Mouse (Mus musculus): Measurements from ENCODE around the gene Tmem44. TPM values are rescaled to one million over a fixed set of nuclear protein-coding genes. Genes with fewer than 3 reads are reported as not detected.

Tmem44 gene
- polyA plus RNA-seq, 1 experiment, result 1.1 TPM

DNA sequence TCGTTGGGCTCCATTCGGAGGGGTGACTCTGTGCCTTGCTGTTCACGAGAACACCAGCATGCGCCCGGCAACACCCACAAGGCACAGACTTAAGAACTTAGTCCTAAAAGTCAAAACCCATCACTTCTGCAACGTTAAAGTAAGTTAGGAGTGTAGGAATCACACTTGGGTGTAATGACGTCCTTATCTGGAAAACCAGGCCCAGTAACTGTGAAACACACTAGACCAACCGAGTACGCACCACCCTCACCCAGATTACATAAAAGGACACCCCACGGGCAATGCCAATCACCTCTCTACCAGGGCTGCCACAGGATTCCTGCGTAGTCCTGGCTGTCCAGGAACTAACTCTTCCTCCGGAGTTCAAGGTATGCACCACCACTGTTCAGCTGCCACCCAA is 41.3 kb downstream of the Tmem44 start:
- Histone ChIP-seq H3K4me2 (ENCODE audit: low read depth) (no peak overlapping the region), H3K27me3 (ENCODE audit: control insufficient read depth, insufficient read depth, insufficient read length) (no peaks in the 10 kb centered on the region), H3ac (ENCODE audit: control insufficient read depth, insufficient read length) (no peak overlapping the region), H3K4me3 (no peak overlapping the region), H3K36me3 (ENCODE audit: control insufficient read depth, insufficient read depth) (no peaks in the 10 kb centered on the region), H3K79me2 (ENCODE audit: control insufficient read depth, insufficient read depth) (peaks cover 3% of the 10 kb centered on the region)
- TF ChIP-seq TCF12 (IDR thresholded peaks at IDR 0.05; ENCODE audit: insufficient read depth, poor library complexity, severe bottlenecking) (no peak), POLR2A (IDR thresholded peaks at IDR 0.05; ENCODE audit: insufficient read length, low read depth) (no peak), POLR2AphosphoS2 (IDR thresholded peaks at IDR 0.05; ENCODE audit: insufficient read length, low read depth) (no peak), MAX (IDR thresholded peaks at IDR 0.05; ENCODE audit: low read depth) (no peak), MYOD1 (IDR thresholded peaks at IDR 0.05; ENCODE audit: control insufficient read depth in 1 of 3, insufficient read length in 2 of 3, low read depth in 2 of 3) (no peak), USF1 (IDR thresholded peaks at IDR 0.05; ENCODE audit: low read depth) (no peak), REST (IDR thresholded peaks at IDR 0.05; ENCODE audit: insufficient read depth, insufficient read length) (no peak), MYOG (IDR thresholded peaks at IDR 0.05; ENCODE audit: control insufficient read depth in 1 of 3, insufficient read depth in 1 of 3, insufficient read length in 2 of 3, low read depth in 2 of 3) (no peak), E2F4 (IDR thresholded peaks at IDR 0.05; ENCODE audit: insufficient read depth) (no peak), TCF3 (IDR thresholded peaks at IDR 0.05; ENCODE audit: insufficient read length, low read depth) (no peak), SRF (IDR thresholded peaks at IDR 0.05; ENCODE audit: control insufficient read depth, insufficient read length, low read depth) (no peak), CEBPB (IDR thresholded peaks at IDR 0.05; ENCODE audit: insufficient read depth, poor library complexity, severe bottlenecking) (no peak)

DNA sequence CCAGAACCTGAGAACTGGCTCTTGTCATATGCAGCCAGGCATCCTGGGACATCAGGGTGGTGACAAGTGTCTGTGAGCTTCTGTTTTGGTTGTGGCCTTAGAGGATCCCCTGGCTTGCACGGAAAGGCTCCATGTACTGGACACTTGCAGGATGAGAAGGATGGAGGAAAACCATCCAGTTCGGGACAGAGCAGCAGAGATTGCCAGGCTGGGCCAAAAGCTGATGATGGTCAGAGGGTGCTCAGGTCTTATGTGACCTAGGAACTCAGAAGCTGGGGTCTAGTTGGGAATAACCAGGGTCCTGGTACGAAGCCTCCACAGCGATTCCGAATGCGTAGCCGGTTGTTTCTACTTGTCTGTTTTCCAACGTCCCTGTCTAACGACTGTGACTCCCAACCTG is 41.9 kb downstream of the Tmem44 start:
- Histone ChIP-seq H3K4me3 (no peak overlapping the region), H3K27me3 (ENCODE audit: control insufficient read depth, insufficient read depth, insufficient read length) (no peaks in the 10 kb centered on the region), H3K4me2 (ENCODE audit: low read depth) (no peak overlapping the region), H3K79me2 (ENCODE audit: control insufficient read depth, insufficient read depth) (peaks cover 3% of the 10 kb centered on the region), H3ac (ENCODE audit: control insufficient read depth, insufficient read length) (no peak overlapping the region), H3K36me3 (ENCODE audit: control insufficient read depth, insufficient read depth) (no peaks in the 10 kb centered on the region)
- TF ChIP-seq POLR2AphosphoS2 (IDR thresholded peaks at IDR 0.05; ENCODE audit: insufficient read length, low read depth) (no peak), TCF12 (IDR thresholded peaks at IDR 0.05; ENCODE audit: insufficient read depth, poor library complexity, severe bottlenecking) (no peak), MYOG (IDR thresholded peaks at IDR 0.05; ENCODE audit: control insufficient read depth in 1 of 3, insufficient read depth in 1 of 3, insufficient read length in 2 of 3, low read depth in 2 of 3) (no peak), REST (IDR thresholded peaks at IDR 0.05; ENCODE audit: insufficient read depth, insufficient read length) (no peak), MYOD1 (IDR thresholded peaks at IDR 0.05; ENCODE audit: control insufficient read depth in 1 of 3, insufficient read length in 2 of 3, low read depth in 2 of 3) (no peak), E2F4 (IDR thresholded peaks at IDR 0.05; ENCODE audit: insufficient read depth) (no peak), CEBPB (IDR thresholded peaks at IDR 0.05; ENCODE audit: insufficient read depth, poor library complexity, severe bottlenecking) (no peak), MAX (IDR thresholded peaks at IDR 0.05; ENCODE audit: low read depth) (no peak), POLR2A (IDR thresholded peaks at IDR 0.05; ENCODE audit: insufficient read length, low read depth) (no peak), USF1 (IDR thresholded peaks at IDR 0.05; ENCODE audit: low read depth) (no peak), TCF3 (IDR thresholded peaks at IDR 0.05; ENCODE audit: insufficient read length, low read depth) (no peak), SRF (IDR thresholded peaks at IDR 0.05; ENCODE audit: control insufficient read depth, insufficient read length, low read depth) (no peak)

DNA sequence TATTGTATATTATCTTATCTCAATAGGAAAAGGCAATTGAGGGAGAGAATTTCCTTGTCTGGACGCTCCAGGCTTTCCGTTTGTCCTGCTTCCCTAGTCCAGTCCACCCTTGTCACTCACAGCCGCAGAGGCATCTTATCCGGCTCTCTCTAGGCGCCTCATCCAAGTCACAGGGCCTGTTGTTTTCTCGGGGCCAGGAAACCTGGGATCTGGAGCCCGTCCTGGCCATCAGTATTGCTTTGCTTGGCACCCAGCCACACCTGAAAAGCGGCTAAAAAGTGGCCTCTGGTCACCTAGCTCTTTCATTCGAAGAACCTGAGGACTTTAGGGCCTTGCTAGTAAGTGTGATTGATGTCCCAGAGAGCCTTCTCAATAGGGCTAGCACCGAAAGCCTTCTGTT is 43.5 kb downstream of the Tmem44 start:
- Histone ChIP-seq H3K36me3 (ENCODE audit: control insufficient read depth, insufficient read depth) (no peaks in the 10 kb centered on the region), H3K27me3 (ENCODE audit: control insufficient read depth, insufficient read depth, insufficient read length) (no peaks in the 10 kb centered on the region), H3K4me3 (no peak overlapping the region), H3K4me2 (ENCODE audit: low read depth) (no peak overlapping the region), H3K79me2 (ENCODE audit: control insufficient read depth, insufficient read depth) (peaks cover 3% of the 10 kb centered on the region), H3ac (ENCODE audit: control insufficient read depth, insufficient read length) (no peak overlapping the region)
- TF ChIP-seq TCF12 (IDR thresholded peaks at IDR 0.05; ENCODE audit: insufficient read depth, poor library complexity, severe bottlenecking) (no peak), CEBPB (IDR thresholded peaks at IDR 0.05; ENCODE audit: insufficient read depth, poor library complexity, severe bottlenecking) (no peak), POLR2AphosphoS2 (IDR thresholded peaks at IDR 0.05; ENCODE audit: insufficient read length, low read depth) (no peak), TCF3 (IDR thresholded peaks at IDR 0.05; ENCODE audit: insufficient read length, low read depth) (no peak), SRF (IDR thresholded peaks at IDR 0.05; ENCODE audit: control insufficient read depth, insufficient read length, low read depth) (no peak), MYOG (IDR thresholded peaks at IDR 0.05; ENCODE audit: control insufficient read depth in 1 of 3, insufficient read depth in 1 of 3, insufficient read length in 2 of 3, low read depth in 2 of 3) (no peak), REST (IDR thresholded peaks at IDR 0.05; ENCODE audit: insufficient read depth, insufficient read length) (no peak), MYOD1 (IDR thresholded peaks at IDR 0.05; ENCODE audit: control insufficient read depth in 1 of 3, insufficient read length in 2 of 3, low read depth in 2 of 3) (no peak), E2F4 (IDR thresholded peaks at IDR 0.05; ENCODE audit: insufficient read depth) (no peak), POLR2A (IDR thresholded peaks at IDR 0.05; ENCODE audit: insufficient read length, low read depth) (no peak), MAX (IDR thresholded peaks at IDR 0.05; ENCODE audit: low read depth) (no peak), USF1 (IDR thresholded peaks at IDR 0.05; ENCODE audit: low read depth) (no peak)

DNA sequence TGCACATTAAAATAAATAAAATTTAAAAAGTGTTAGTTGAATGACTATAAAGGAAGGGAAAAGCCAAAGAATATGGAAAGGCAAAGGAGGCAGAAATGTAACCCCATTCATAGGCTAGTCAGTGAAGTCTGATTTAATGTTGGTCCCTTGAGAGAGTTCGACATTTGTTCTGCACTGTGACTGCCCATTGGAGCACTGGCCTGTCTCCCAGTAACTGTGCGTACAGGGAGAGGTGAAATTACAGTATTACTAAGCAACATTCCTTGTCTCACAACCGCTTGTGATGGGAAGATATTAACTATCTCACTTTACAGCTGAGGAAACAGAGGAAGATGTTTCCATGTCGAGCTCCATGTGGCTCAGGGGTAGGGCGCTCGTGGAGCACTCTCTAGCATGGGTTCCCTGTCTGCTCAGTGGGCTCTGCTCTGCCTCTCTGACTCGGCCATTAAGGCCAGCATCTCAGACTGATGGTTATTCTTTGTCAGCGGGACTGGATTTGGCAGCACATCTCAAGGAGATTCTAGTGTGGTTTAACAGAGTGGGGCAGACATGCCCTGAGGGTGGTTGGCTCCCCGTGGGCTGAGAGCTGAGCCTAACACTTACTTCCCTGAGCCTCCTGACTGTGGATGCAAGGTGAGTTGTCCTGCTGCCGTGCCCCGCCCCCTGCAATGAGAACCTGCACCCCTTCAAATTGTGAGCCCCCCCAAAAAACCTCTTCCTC is 45.2 kb downstream of the Tmem44 start:
- no peak overlapping the region for H3K4me3 ChIP-seq
- H3K36me3 ChIP-seq (ENCODE audit: control insufficient read depth, insufficient read depth), result no peaks in the 10 kb centered on the region
- no peaks in the 10 kb centered on the region for H3K79me2 ChIP-seq (ENCODE audit: control insufficient read depth, insufficient read depth)
- no peak for TF ChIP-seq MYOD1 (IDR thresholded peaks at IDR 0.05; ENCODE audit: control insufficient read depth in 1 of 3, insufficient read length in 2 of 3, low read depth in 2 of 3)
- TF ChIP-seq MAX (IDR thresholded peaks at IDR 0.05; ENCODE audit: low read depth), result no peak
- TF ChIP-seq POLR2AphosphoS2 (IDR thresholded peaks at IDR 0.05; ENCODE audit: insufficient read length, low read depth), result no peak
- H3ac ChIP-seq (ENCODE audit: control insufficient read depth, insufficient read length), result no peak overlapping the region
- H3K27me3 ChIP-seq (ENCODE audit: control insufficient read depth, insufficient read depth, insufficient read length), result no peaks in the 10 kb centered on the region
- H3K4me2 ChIP-seq (ENCODE audit: low read depth), result no peak overlapping the region
